Mouse (Mus musculus): ENCODE measurements at regions not wholly inside any gene's neighbourhood (a gene's known extent, or its start where the extent isn't known, plus 50 kb on each side); places are given as distances from the start of the nearest gene placed in this dataset.

GRCm38 (mm10) chr7:88225800-88226199 lies 52.1 kb upstream of the Ctsc start:
- peaks cover 8 to 63% of the 10 kb centered on the region in 2 experiments for H3K4me1 ChIP-seq (ENCODE audit: control insufficient read depth in 1 of 2, insufficient read depth in 2 of 2)
- dilution Hi-C loops (cut with MboI; ENCODE audit: extremely low pct_ligation_motif_present, extremely low pct_unique_long_range_greater_than_20kb, low sequenced_read_pairs), result no loop called here
- peak overlapping the region; percentile 66; the same call in 1 of the 2 replicates for H3K9ac ChIP-seq (ENCODE audit: insufficient read depth, low read depth)
- H3K27ac ChIP-seq (ENCODE audit: insufficient read depth, low read depth), result peak overlapping the region; percentile 69
- in situ Hi-C loops (cut with MboI; ENCODE audit: low pct_ligation_motif_present, low pct_unique_long_range_greater_than_20kb, low sequenced_read_pairs), result no loop called here
- TF ChIP-seq GABPA (IDR thresholded peaks at IDR 0.05; ENCODE audit: insufficient replicate concordance, low read depth, low read length) (no peak), PAX5 (IDR thresholded peaks at IDR 0.05; ENCODE audit: low read length) (no peak), ETS1 (conservative IDR thresholded peaks at IDR 0.05; ENCODE audit: low read depth, low read length) (0 out of 2 replicates have a peak, but pooled peaks have one; percentile 12), E2F4 (IDR thresholded peaks at IDR 0.05; ENCODE audit: insufficient replicate concordance, low read depth, low read length) (no peak), POLR2A (IDR thresholded peaks at IDR 0.05; ENCODE audit: low read depth, low read length) (no peak), UBTF (IDR thresholded peaks at IDR 0.05; ENCODE audit: low read depth, low read length) (no peak), MXI1 (IDR thresholded peaks at IDR 0.05; ENCODE audit: low read depth, low read length) (0 out of 2 replicates have a peak, but pooled peaks have one; percentile 33), POLR2AphosphoS2 (IDR thresholded peaks at IDR 0.05; ENCODE audit: low read depth, low read length) (no peak), MAFK (IDR thresholded peaks at IDR 0.05; ENCODE audit: insufficient replicate concordance, low read length) (0 out of 2 replicates have a peak, but pooled peaks have one; percentile 3), EP300 (IDR thresholded peaks at IDR 0.05; ENCODE audit: low read length) (peak; percentile 97), NRF1 (IDR thresholded peaks at IDR 0.05; ENCODE audit: low read depth, low read length) (no peak), SIN3A (IDR thresholded peaks at IDR 0.05; ENCODE audit: low read length) (no peak; the same call in 1 of the 2 replicates), TCF12 (IDR thresholded peaks at IDR 0.05; ENCODE audit: low read depth, low read length) (no peak), RCOR1 (conservative IDR thresholded peaks at IDR 0.05; ENCODE audit: low read depth, low read length) (0 out of 2 replicates have a peak, but pooled peaks have one; percentile 52), KAT2A (IDR thresholded peaks at IDR 0.05; ENCODE audit: insufficient replicate concordance, low read length) (no peak), MYC (IDR thresholded peaks at IDR 0.05; ENCODE audit: low read depth, low read length) (peak; percentile 78; the same call in 1 of the 2 replicates), MEF2A (IDR thresholded peaks at IDR 0.05; ENCODE audit: borderline replicate concordance, low read depth, low read length) (no peak), TBP (conservative IDR thresholded peaks at IDR 0.05; ENCODE audit: low read depth, low read length) (0 out of 2 replicates have a peak, but pooled peaks have one; percentile 37), MAZ (IDR thresholded peaks at IDR 0.05; ENCODE audit: low read depth, low read length) (no peak), ZMIZ1 (IDR thresholded peaks at IDR 0.05; ENCODE audit: low read depth, low read length) (no peak), USF2 (conservative IDR thresholded peaks at IDR 0.05; ENCODE audit: low read depth, low read length) (no peak), CTCF (conservative IDR thresholded peaks at IDR 0.05 in 1 of 2, IDR thresholded peaks at IDR 0.05 in 1 of 2; ENCODE audit: low read depth in 2 of 2, low read length in 2 of 2) (no peak), CHD2 (IDR thresholded peaks at IDR 0.05; ENCODE audit: low read length) (no peak), NELFE (IDR thresholded peaks at IDR 0.05; ENCODE audit: low read depth, low read length) (no peak), JUND (conservative IDR thresholded peaks at IDR 0.05; ENCODE audit: low read depth, low read length) (no peak), BHLHE40 (IDR thresholded peaks at IDR 0.05; ENCODE audit: low read depth, low read length) (0 out of 2 replicates have a peak, but pooled peaks have one; percentile 20), ZC3H11A (IDR thresholded peaks at IDR 0.05; ENCODE audit: low read depth, low read length) (no peak), JUN (IDR thresholded peaks at IDR 0.05; ENCODE audit: insufficient read depth, low read depth, low read length) (no peak), ZNF384 (IDR thresholded peaks at IDR 0.05; ENCODE audit: low read depth, low read length) (no peak), SMC3 (IDR thresholded peaks at IDR 0.05; ENCODE audit: low read depth, low read length) (no peak), ELF1 (IDR thresholded peaks at IDR 0.05; ENCODE audit: low read depth, low read length) (peak; percentile 19; the same call in 1 of the 2 replicates), USF1 (IDR thresholded peaks at IDR 0.05; ENCODE audit: low read depth, low read length) (no peak), RAD21 (IDR thresholded peaks at IDR 0.05; ENCODE audit: low read depth, low read length) (no peak), MAX (IDR thresholded peaks at IDR 0.05; ENCODE audit: low read length) (0 out of 2 replicates have a peak, but pooled peaks have one; percentile 37), IRF4 (IDR thresholded peaks at IDR 0.05; ENCODE audit: low read depth, low read length) (peak; percentile 92), CHD1 (IDR thresholded peaks at IDR 0.05; ENCODE audit: low read depth, low read length) (peak; percentile 67; the same call in 1 of the 2 replicates), ZKSCAN1 (IDR thresholded peaks at IDR 0.05; ENCODE audit: borderline replicate concordance, low read depth, low read length) (no peak), HCFC1 (IDR thresholded peaks at IDR 0.05; ENCODE audit: low read depth, low read length) (no peak)
- peak; percentile 29 for DNase-seq (ENCODE audit: extremely low read depth)
- peak overlapping the region; percentile 71 for H3K4me2 ChIP-seq (ENCODE audit: insufficient read depth, low read depth, poor library complexity, severe bottlenecking)
- H3K27me3 ChIP-seq (replicated peaks), result no peaks in the 10 kb centered on the region
- no peak overlapping the region for H3K4me3 ChIP-seq (replicated peaks in 1 of 3; ENCODE audit: low read depth in 2 of 3, low read length in 2 of 3, poor library complexity in 1 of 3)
- H3K36me3 ChIP-seq (replicated peaks in 1 of 2; ENCODE audit: control insufficient read depth in 1 of 2, insufficient read depth in 1 of 2, low read length in 1 of 2), result no peaks in the 10 kb centered on the region
- H3K9me3 ChIP-seq (replicated peaks; ENCODE audit: low read length), result no peaks in the 10 kb centered on the region
- H3K79me2 ChIP-seq (replicated peaks; ENCODE audit: control insufficient read depth, extremely low read depth, insufficient read depth, poor library complexity, severe bottlenecking), result no peaks in the 10 kb centered on the region
